Mouse (Mus musculus): ENCODE measurements around the gene Ror1. TPM values are rescaled to one million over a fixed set of nuclear protein-coding genes. Genes with fewer than 3 reads are reported as not detected.
A peak's percentile ranks its signal among the peaks of the same experiment; 100 is the strongest.

Ror1 gene
- 11.7 and 13.0 TPM in 2 replicates for polyA plus RNA-seq (2015; fragmentation: Nextera tagmentation; extraction: Ambion mirVana)

DNA sequence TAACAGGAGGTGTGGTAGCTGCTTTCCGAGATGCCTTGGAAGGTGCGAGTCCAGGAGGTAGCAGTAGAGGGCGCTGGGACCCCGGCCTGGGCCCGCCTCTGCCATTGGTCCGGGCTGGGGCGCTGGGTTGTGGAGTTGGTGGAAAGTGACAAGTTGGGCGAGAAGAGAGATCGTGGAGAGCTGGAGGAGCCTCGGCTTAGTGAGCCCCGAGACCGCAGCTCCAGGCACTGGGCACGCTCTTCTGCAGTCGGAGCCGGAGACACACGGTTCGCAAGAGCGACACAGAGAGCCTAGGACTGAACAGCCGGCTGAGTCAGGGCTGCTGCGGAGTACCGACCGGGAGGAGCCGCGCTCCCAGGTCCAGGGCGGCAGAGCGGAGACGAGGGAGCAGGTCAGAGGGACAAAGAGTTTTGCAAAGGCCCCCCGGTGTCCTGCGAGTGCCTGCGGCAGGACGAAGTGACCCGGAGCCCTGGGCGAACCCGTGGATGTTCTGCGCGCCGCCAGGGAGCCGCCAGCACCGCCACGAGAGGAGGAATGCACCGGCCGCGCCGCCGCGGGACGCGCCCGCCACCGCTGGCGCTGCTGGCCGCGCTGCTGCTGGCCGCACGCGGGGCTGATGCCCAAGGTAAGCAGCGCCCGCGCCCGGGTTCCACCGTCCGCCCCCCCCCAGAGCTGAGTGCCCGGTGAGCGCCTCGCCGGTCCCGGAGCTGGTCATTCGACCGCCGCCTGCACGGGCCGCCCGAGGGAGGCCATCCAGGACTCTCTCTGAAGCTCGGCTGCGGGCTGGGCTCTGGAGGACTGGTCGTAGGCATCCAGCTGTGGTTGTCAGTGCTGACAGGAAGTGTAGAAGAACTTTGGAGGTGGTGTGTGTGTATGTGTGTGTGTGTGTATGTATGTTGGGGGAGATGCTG lies at the start of gene Ror1:
TSS of gene Ror1 (plus strand) at position 107 of the 911 bp plus-strand sequence.
- no peaks in the 10 kb centered on the region for H3K36me3 ChIP-seq (ENCODE audit: control insufficient read depth, insufficient read depth, low read length)

GRCm38 (mm10) chr4:100047066-100047465 lies 48.5 kb upstream of the Ror1 start:
- Histone ChIP-seq H3K9me3 (ENCODE audit: control insufficient read depth, low read length) (no peaks in the 10 kb centered on the region), H3K4me2 (ENCODE audit: low read depth, low read length) (no peak overlapping the region), H3K36me3 (ENCODE audit: control insufficient read depth, insufficient read depth, low read length) (no peaks in the 10 kb centered on the region), H3K4me1 (replicated peaks; ENCODE audit: control insufficient read depth, insufficient read depth, low read length) (peaks cover 9% of the 10 kb centered on the region), H3K27me3 (ENCODE audit: control insufficient read depth, insufficient read depth, low read depth, low read length) (no peaks in the 10 kb centered on the region), H3K4me3 (ENCODE audit: low read length) (no peak overlapping the region), H3K27ac (ENCODE audit: low read length) (no peak overlapping the region), H3K9ac (ENCODE audit: low read length) (no peak overlapping the region)
- no peak for ATAC-seq (ENCODE audit: low read depth)
- WGBS: 60% methylated on average over 6 of the region's 6 CpGs

More for the DNA sequence above, at the start of gene Ror1:
- Histone ChIP-seq H3K9me3 (ENCODE audit: control insufficient read depth, low read length) (no peaks in the 10 kb centered on the region), H3K4me1 (replicated peaks; ENCODE audit: control insufficient read depth, insufficient read depth, low read length) (peaks cover 21% of the 10 kb centered on the region), H3K4me2 (ENCODE audit: low read depth, low read length) (peak within 1 kb of the TSS; percentile 54), H3K27me3 (ENCODE audit: control insufficient read depth, insufficient read depth, low read depth, low read length) (no peaks in the 10 kb centered on the region), H3K4me3 (ENCODE audit: low read length) (peak within 1 kb of the TSS; percentile 67), H3K27ac (ENCODE audit: low read length) (peak within 1 kb of the TSS; percentile 96), H3K9ac (ENCODE audit: low read length) (peak within 1 kb of the TSS; percentile 78)
- WGBS: under 1% methylated on average over 66 of the region's 76 CpGs
- ATAC-seq (ENCODE audit: low read depth): peak; percentile 90

GRCm38 (mm10) chr4:100048351-100048950 lies 47.1 kb upstream of the Ror1 start:
- WGBS: 37% methylated on average over 7 of the region's 7 CpGs
- ATAC-seq (ENCODE audit: low read depth): peak; percentile 43; the same call in 1 of the 2 replicates
- Histone ChIP-seq H3K4me2 (ENCODE audit: low read depth, low read length) (no peak overlapping the region), H3K27ac (ENCODE audit: low read length) (no peak overlapping the region; the same call in 1 of the 2 replicates), H3K36me3 (ENCODE audit: control insufficient read depth, insufficient read depth, low read length) (no peaks in the 10 kb centered on the region), H3K27me3 (ENCODE audit: control insufficient read depth, insufficient read depth, low read depth, low read length) (no peaks in the 10 kb centered on the region), H3K4me1 (replicated peaks; ENCODE audit: control insufficient read depth, insufficient read depth, low read length) (peaks cover 4% of the 10 kb centered on the region), H3K4me3 (ENCODE audit: low read length) (no peak overlapping the region), H3K9me3 (ENCODE audit: control insufficient read depth, low read length) (no peaks in the 10 kb centered on the region), H3K9ac (ENCODE audit: low read length) (no peak overlapping the region)

- Histone ChIP-seq H3K27ac (ENCODE audit: low read length) (no peak overlapping the region), H3K36me3 (ENCODE audit: control insufficient read depth, insufficient read depth, low read length) (no peaks in the 10 kb centered on the region), H3K9ac (ENCODE audit: low read length) (no peak overlapping the region), H3K27me3 (ENCODE audit: control insufficient read depth, insufficient read depth, low read depth, low read length) (no peaks in the 10 kb centered on the region), H3K4me2 (ENCODE audit: low read depth, low read length) (no peak overlapping the region), H3K4me1 (replicated peaks; ENCODE audit: control insufficient read depth, insufficient read depth, low read length) (no peaks in the 10 kb centered on the region; the same call in 1 of the 2 replicates), H3K9me3 (ENCODE audit: control insufficient read depth, low read length) (no peaks in the 10 kb centered on the region), H3K4me3 (ENCODE audit: low read length) (no peak overlapping the region)
- ATAC-seq (ENCODE audit: low read depth): no peak
Measured at GRCm38 (mm10) chr4:100051767-100052166, 43.8 kb upstream of the Ror1 start.

DNA sequence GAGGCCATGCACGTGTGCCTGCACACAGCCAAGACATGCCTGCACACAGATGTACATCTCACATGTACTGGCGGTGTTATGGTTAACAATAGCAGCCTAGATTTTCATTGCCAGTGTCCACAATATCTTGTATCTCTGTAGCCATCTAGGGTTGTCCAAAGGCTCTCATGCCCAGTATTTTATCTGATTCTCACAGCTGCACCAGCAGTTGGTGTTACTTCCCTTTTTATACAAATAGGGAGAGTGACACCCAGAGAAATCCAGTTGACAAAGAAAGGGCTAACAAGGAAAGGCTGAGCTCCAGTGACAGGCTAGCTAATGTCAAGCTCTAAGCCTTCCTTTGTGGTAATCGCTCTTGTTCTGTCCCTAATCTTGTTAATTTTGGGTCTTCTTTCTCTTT lies 43.3 kb upstream of the Ror1 start:
- Histone ChIP-seq H3K4me1 (replicated peaks; ENCODE audit: control insufficient read depth, insufficient read depth, low read length) (no peaks in the 10 kb centered on the region; the same call in 1 of the 2 replicates), H3K4me2 (ENCODE audit: low read depth, low read length) (no peak overlapping the region), H3K4me3 (ENCODE audit: low read length) (no peak overlapping the region), H3K27me3 (ENCODE audit: control insufficient read depth, insufficient read depth, low read depth, low read length) (no peaks in the 10 kb centered on the region), H3K36me3 (ENCODE audit: control insufficient read depth, insufficient read depth, low read length) (no peaks in the 10 kb centered on the region), H3K9me3 (ENCODE audit: control insufficient read depth, low read length) (no peaks in the 10 kb centered on the region), H3K27ac (ENCODE audit: low read length) (no peak overlapping the region), H3K9ac (ENCODE audit: low read length) (no peak overlapping the region)
- ATAC-seq (ENCODE audit: low read depth): no peak
- 63% methylated on average over 3 of the region's 3 CpGs for WGBS

GRCm38 (mm10) chr4:100056046-100056445 lies 39.5 kb upstream of the Ror1 start:
- ATAC-seq (ENCODE audit: low read depth): no peak
- H3K4me3 ChIP-seq (ENCODE audit: low read length): no peak overlapping the region
- H3K4me1 ChIP-seq (replicated peaks; ENCODE audit: control insufficient read depth, insufficient read depth, low read length): 0 out of 2 replicates have a peak, but pooled peaks cover 5% of the 10 kb centered on the region
- 61% methylated on average over 9 of the region's 9 CpGs for WGBS
- no peaks in the 10 kb centered on the region for H3K9me3 ChIP-seq (ENCODE audit: control insufficient read depth, low read length)
- H3K27me3 ChIP-seq (ENCODE audit: control insufficient read depth, insufficient read depth, low read depth, low read length): no peaks in the 10 kb centered on the region
- no peak overlapping the region for H3K9ac ChIP-seq (ENCODE audit: low read length)
- H3K27ac ChIP-seq (ENCODE audit: low read length): no peak overlapping the region
- H3K4me2 ChIP-seq (ENCODE audit: low read depth, low read length): no peak overlapping the region
- H3K36me3 ChIP-seq (ENCODE audit: control insufficient read depth, insufficient read depth, low read length): no peaks in the 10 kb centered on the region

GRCm38 (mm10) chr4:100056446-100056845 lies 39.1 kb upstream of the Ror1 start:
- ATAC-seq (ENCODE audit: low read depth): no peak
- H3K4me3 ChIP-seq (ENCODE audit: low read length): no peak overlapping the region
- no peaks in the 10 kb centered on the region for H3K9me3 ChIP-seq (ENCODE audit: control insufficient read depth, low read length)
- no peak overlapping the region for H3K4me2 ChIP-seq (ENCODE audit: low read depth, low read length)
- peaks cover 5% of the 10 kb centered on the region; the same call in 1 of the 2 replicates for H3K4me1 ChIP-seq (replicated peaks; ENCODE audit: control insufficient read depth, insufficient read depth, low read length)
- 66% methylated on average over 4 of the region's 4 CpGs for WGBS
- H3K27me3 ChIP-seq (ENCODE audit: control insufficient read depth, insufficient read depth, low read depth, low read length): no peaks in the 10 kb centered on the region
- H3K9ac ChIP-seq (ENCODE audit: low read length): no peak overlapping the region
- no peak overlapping the region for H3K27ac ChIP-seq (ENCODE audit: low read length)
- no peaks in the 10 kb centered on the region for H3K36me3 ChIP-seq (ENCODE audit: control insufficient read depth, insufficient read depth, low read length)

GRCm38 (mm10) chr4:100057381-100057780 lies 38.2 kb upstream of the Ror1 start:
- Histone ChIP-seq H3K9me3 (ENCODE audit: control insufficient read depth, low read length) (no peaks in the 10 kb centered on the region), H3K4me3 (ENCODE audit: low read length) (no peak overlapping the region), H3K4me2 (ENCODE audit: low read depth, low read length) (no peak overlapping the region), H3K36me3 (ENCODE audit: control insufficient read depth, insufficient read depth, low read length) (no peaks in the 10 kb centered on the region), H3K27me3 (ENCODE audit: control insufficient read depth, insufficient read depth, low read depth, low read length) (no peaks in the 10 kb centered on the region), H3K4me1 (replicated peaks; ENCODE audit: control insufficient read depth, insufficient read depth, low read length) (peaks cover 8% of the 10 kb centered on the region; the same call in 1 of the 2 replicates), H3K27ac (ENCODE audit: low read length) (no peak overlapping the region), H3K9ac (ENCODE audit: low read length) (no peak overlapping the region)
- ATAC-seq (ENCODE audit: low read depth): no peak
- WGBS: 73% methylated on average over 13 of the region's 13 CpGs

- Histone ChIP-seq H3K4me3 (ENCODE audit: low read length) (no peak overlapping the region), H3K4me1 (replicated peaks; ENCODE audit: control insufficient read depth, insufficient read depth, low read length) (peaks cover 8% of the 10 kb centered on the region; the same call in 1 of the 2 replicates), H3K4me2 (ENCODE audit: low read depth, low read length) (no peak overlapping the region), H3K27ac (ENCODE audit: low read length) (no peak overlapping the region), H3K36me3 (ENCODE audit: control insufficient read depth, insufficient read depth, low read length) (no peaks in the 10 kb centered on the region), H3K27me3 (ENCODE audit: control insufficient read depth, insufficient read depth, low read depth, low read length) (no peaks in the 10 kb centered on the region), H3K9me3 (ENCODE audit: control insufficient read depth, low read length) (no peaks in the 10 kb centered on the region), H3K9ac (ENCODE audit: low read length) (no peak overlapping the region)
- 96% methylated on average over 5 of the region's 5 CpGs for WGBS
- no peak for ATAC-seq (ENCODE audit: low read depth)
Measured at GRCm38 (mm10) chr4:100058631-100059030, 37.0 kb upstream of the Ror1 start.

Measured in lung, embryonic 16.5 days (tissue).